Mouse (Mus musculus) testis, adult 2 months (tissue): Measurements from ENCODE around the gene Rars. TPM values are rescaled to one million over a fixed set of nuclear protein-coding genes. Genes with fewer than 3 reads are reported as not detected.
A peak's percentile ranks its signal among the peaks of the same experiment; 100 is the strongest.

Experiments
- H3K27ac ChIP-seq: fragments of 200-500 bp; 2 replicates; pipeline ENCODE4 v1.5.1; 2012; ENCODE audit warnings: low read depth, low read length; ENCODE audit not compliant: control insufficient read depth, insufficient read depth
- H3K27me3 ChIP-seq: fragments of 200-500 bp; 2 replicates; pipeline ENCODE4 v1.6.1; 2012; ENCODE audit warnings: mild to moderate bottlenecking, low read length, moderate library complexity; ENCODE audit not compliant: control insufficient read depth, insufficient read depth
- H3K36me3 ChIP-seq: fragments of 200-500 bp; 2 replicates; pipeline ENCODE4 v1.6.1; 2012; ENCODE audit warnings: mild to moderate bottlenecking, low read length; ENCODE audit not compliant: control insufficient read depth, insufficient read depth
- H3K4me1 ChIP-seq: fragments of 200-500 bp; 2 replicates; pipeline ENCODE4 v1.6.1; 2012; ENCODE audit warnings: low read length; ENCODE audit not compliant: control insufficient read depth, insufficient read depth
- H3K4me3 ChIP-seq: fragments of 200-500 bp; 2 replicates; pipeline ENCODE4 v1.5.1; 2012; ENCODE audit warnings: low read depth, mild to moderate bottlenecking, low read length, moderate library complexity, mixed read lengths; ENCODE audit not compliant: control insufficient read depth
- CTCF ChIP-seq: fragments of 200-500 bp; IDR thresholded peaks from 2 replicates; pipeline ENCODE4 v1.5.1; 2012; ENCODE audit warnings: low read depth, mild to moderate bottlenecking, inconsistent platforms, low read length, moderate library complexity; ENCODE audit not compliant: control insufficient read depth, insufficient read depth, insufficient replicate concordance
- POLR2A ChIP-seq: fragments of 200-500 bp; IDR thresholded peaks from 2 replicates; pipeline ENCODE4 v1.6.1; 2012; ENCODE audit warnings: low read depth, mild to moderate bottlenecking, inconsistent platforms, low read length, moderate library complexity; ENCODE audit not compliant: control insufficient read depth
- polyA plus RNA-seq: library from polyadenylated mRNA; depleted of rRNA; stranded (reverse); fragments of >200 nt; gene quantifications from 2 replicates; pipeline ENCODE4 v1.2.3, GENCODE M21; 2012

Rars gene
- polyA plus RNA-seq, 1 experiment, result 9.3 TPM

DNA sequence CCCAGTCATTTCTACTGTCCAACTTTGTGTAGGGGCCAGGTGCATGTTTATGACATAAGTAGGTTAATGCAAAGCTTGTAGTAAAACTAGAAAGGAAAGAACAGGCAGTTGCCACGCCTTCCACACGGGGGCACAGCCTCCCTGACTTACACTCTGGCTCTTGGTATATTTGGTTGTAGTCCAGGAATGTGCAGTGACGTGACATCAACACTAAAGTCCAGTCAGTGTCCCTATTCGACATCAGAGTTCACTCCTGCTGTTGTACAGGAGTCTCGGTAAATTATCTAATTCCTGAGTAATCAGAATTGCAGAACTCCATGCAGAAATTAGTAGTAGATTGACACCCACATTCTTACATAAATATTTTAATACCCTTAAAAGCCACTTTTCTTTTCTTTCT lies 51.3 kb downstream of the Rars start:
- TF ChIP-seq POLR2A (no peak), CTCF (no peak)
- Histone ChIP-seq H3K4me1 (no peaks in the 10 kb centered on the region), H3K4me3 (no peak overlapping the region), H3K27ac (no peak overlapping the region), H3K27me3 (no peaks in the 10 kb centered on the region), H3K36me3 (no peaks in the 10 kb centered on the region)

DNA sequence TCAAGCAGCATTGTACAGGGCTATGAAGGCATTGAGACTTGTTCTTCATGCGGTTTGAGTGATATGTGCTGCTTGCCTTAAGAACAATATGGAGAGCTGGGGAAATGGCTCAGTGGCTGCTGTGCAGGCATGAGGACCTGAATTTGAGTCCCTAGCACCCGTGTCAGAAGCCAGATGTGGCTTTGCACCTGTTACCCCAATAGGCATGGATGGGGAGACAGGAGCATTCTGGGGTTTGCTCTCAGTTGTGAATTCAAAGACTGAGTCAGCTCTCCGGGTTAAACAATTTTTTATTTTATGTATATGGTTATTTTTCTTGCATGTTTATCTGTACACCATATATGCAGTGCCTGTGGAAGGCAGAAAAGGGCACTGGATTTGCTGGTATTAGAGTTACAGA lies 51.9 kb downstream of the Rars start:
- Histone ChIP-seq H3K4me3 (no peak overlapping the region), H3K4me1 (no peaks in the 10 kb centered on the region), H3K27me3 (no peaks in the 10 kb centered on the region), H3K36me3 (no peaks in the 10 kb centered on the region), H3K27ac (no peak overlapping the region)
- no peak for TF ChIP-seq CTCF
- no peak for TF ChIP-seq POLR2A

DNA sequence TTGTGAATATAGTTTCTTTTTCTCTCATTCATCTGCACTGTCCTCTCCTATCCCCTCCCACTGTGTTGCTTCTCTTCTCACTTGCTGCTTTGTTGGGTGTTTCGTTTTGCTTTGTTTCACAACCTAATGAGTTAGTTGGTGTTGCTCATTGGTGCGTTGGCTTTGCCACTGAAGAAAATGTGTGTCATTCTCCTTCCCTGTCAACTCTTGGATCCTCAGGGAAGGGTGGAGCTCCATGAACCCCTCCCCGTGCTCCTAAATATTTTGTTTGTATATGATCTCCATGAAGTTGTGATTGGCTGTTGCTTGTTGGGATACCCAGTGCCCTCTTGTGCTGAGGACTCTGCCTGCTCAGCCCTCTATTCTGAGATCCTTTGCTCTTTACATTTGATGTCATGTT lies 54.0 kb downstream of the Rars start:
- Histone ChIP-seq H3K4me1 (no peaks in the 10 kb centered on the region), H3K27me3 (no peaks in the 10 kb centered on the region), H3K4me3 (no peak overlapping the region), H3K36me3 (no peaks in the 10 kb centered on the region; the same call in 1 of the 2 replicates), H3K27ac (no peak overlapping the region)
- no peak for TF ChIP-seq POLR2A
- TF ChIP-seq CTCF, result no peak

DNA sequence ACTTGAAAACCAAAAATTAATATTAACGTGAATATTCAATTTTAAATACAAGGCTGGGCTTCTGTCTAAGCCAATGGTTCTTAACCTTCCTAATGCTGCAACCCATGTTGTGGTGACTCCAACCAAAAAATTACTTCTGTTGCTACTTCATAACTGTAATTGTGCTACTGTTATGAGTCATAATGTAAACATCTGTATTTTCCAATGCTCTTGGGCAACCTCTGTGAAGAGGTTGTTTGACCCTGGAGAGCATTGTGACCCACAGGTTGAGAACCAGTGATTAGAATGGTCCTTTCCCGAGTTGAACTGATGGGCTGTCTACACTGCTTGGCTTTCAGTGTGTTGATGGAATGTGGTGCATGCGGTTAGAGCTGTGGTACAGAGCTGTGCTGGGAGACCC lies 57.9 kb downstream of the Rars start:
- Histone ChIP-seq H3K4me3 (no peak overlapping the region), H3K27me3 (no peaks in the 10 kb centered on the region), H3K36me3 (no peaks in the 10 kb centered on the region; the same call in 1 of the 2 replicates), H3K27ac (no peak overlapping the region), H3K4me1 (no peaks in the 10 kb centered on the region)
- TF ChIP-seq CTCF (no peak), POLR2A (no peak)

DNA sequence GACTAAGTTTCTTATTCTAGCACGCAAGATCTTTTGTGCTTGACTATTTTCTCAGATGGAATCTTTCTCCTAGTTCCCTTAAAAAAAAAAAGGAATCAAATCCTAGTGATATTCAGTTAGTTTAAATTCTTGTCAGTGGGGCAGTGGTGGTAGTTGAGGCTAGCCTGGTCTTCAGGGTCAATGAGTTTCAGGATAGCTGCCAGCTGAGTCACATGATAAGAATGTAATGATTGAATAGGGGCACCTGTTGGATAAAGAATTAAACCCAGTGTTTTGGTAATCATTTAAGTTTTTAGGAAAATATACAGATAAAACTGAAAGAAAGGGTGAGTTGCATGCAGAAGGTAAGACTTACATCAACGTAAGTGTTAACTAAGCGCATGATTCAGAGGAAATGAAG lies 58.7 kb downstream of the Rars start:
- Histone ChIP-seq H3K27ac (no peak overlapping the region), H3K36me3 (no peaks in the 10 kb centered on the region; the same call in 1 of the 2 replicates), H3K4me3 (no peak overlapping the region), H3K4me1 (no peaks in the 10 kb centered on the region; the same call in 1 of the 2 replicates), H3K27me3 (no peaks in the 10 kb centered on the region)
- TF ChIP-seq CTCF (no peak), POLR2A (no peak)

DNA sequence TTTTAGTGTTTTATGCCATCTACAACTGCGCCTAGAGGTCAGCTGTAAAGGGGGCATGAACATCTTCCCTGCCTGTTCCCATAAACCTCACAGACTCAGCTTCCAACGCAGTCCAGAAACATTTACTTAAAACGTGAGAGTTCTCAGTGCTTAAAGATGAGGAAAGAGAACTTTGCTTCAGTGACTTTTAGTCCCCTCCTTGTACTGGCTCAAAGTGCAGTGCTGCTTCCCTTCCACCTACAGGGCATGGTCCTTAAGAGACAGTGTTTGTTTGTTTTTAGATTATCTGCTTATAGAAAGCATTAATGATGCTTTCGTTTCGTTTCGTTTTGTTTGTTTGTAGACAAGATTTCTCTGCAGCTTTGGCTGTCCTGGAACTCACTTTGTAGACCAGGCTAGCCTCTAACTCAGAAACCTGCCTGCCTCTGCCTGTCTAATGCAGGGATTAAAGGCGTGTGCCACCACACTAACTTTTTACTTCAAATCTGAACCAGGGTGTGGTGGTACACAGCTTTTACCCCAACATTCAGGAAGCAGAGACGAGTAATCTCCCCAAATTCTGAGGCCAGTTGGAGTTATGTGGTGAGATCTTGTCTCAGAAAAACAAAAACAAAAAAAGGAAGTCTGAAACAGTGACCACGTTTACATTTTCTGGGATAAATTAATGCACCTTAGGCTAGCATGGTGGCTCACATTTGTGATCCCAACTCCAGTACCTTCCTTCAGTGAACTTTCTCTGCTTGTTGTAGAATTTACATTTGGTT lies 63.4 kb downstream of the Rars start:
- no peaks in the 10 kb centered on the region for H3K36me3 ChIP-seq
- H3K4me3 ChIP-seq, result no peak overlapping the region; the same call in 1 of the 2 replicates
- TF ChIP-seq CTCF (no peak), POLR2A (no peak)
- H3K4me1 ChIP-seq, result peaks cover 5% of the 10 kb centered on the region
- H3K27me3 ChIP-seq, result no peaks in the 10 kb centered on the region
- no peak overlapping the region for H3K27ac ChIP-seq

DNA sequence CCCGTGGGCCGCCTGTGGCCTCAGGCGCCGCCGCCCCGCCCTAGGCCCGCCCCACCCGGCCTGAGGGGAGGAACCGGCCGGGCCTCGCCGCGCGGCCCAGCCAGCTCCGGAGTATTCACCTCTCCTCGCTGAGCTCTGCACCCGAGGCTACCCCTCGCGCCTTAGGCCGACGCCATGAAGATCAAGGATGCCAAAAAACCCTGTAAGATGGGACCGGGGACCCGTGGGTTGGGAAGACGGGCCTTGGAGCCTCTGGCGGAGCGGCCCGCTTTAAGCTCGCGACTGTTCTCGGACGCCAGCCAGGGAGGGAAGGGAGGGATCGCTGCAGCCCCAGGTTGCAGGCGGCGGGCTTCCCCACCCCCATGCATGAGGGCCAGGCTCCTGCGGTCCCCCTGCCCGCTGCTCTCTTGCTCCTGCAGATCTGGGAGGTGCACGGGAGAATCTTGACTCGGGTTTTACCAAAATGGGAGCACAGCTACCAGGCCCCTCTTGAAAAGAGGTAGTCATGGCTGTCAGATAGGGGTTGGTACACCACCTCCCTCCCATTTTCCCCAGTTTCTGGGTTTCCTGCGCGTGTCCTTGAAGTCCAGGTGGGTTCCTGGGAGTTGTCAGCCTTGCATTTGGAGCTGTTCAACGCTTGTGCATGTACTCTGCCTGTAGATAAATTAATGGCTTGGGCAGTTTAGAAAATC lies 64.4 kb downstream of the Rars start:
- H3K4me3 ChIP-seq, result peak overlapping the region; percentile 86
- TF ChIP-seq CTCF, result no peak
- peak; percentile 67 for TF ChIP-seq POLR2A
- H3K27ac ChIP-seq, result peak overlapping the region; percentile 80
- no peaks in the 10 kb centered on the region for H3K36me3 ChIP-seq
- H3K4me1 ChIP-seq, result peaks cover 5% of the 10 kb centered on the region
- no peaks in the 10 kb centered on the region for H3K27me3 ChIP-seq
